Mouse (Mus musculus) layer of hippocampus, postnatal 36 days (tissue): ENCODE measurements at regions not wholly inside any gene's neighbourhood (a gene's known extent, or its start where the extent isn't known, plus 50 kb on each side); places are given as distances from the start of the nearest gene placed in this dataset.

Experiments
- DNase-seq, 2 experiments: peaks; one replicate each; pipeline ENCODE4 v3.0.0; 2022

- DNase-seq, result no peak
Observed at GRCm38 (mm10) chr4:114720696-114721095, 100.8 kb upstream of the Gm12830 start.

GRCm38 (mm10) chr4:114721386-114721785 is 100.1 kb upstream of the Gm12830 start:
- DNase-seq, result no peak

GRCm38 (mm10) chr4:114728235-114729000 is 93.1 kb upstream of the Gm12830 start:
- DNase-seq, result no peak

GRCm38 (mm10) chr4:114733256-114734004 is 88.1 kb upstream of the Gm12830 start:
- no peak for DNase-seq

- no peak for DNase-seq
Observed at GRCm38 (mm10) chr4:114738903-114739667, 82.4 kb upstream of the Gm12830 start.

GRCm38 (mm10) chr4:114748131-114748530 is 73.4 kb upstream of the Gm12830 start:
- no peak for DNase-seq

- DNase-seq, result no peak
Observed at GRCm38 (mm10) chr4:114759837-114760236, 61.7 kb upstream of the Gm12830 start.

GRCm38 (mm10) chr4:114766643-114767393 is 54.7 kb upstream of the Gm12830 start:
- DNase-seq, result no peak
